Mouse (Mus musculus): ENCODE results near the gene Efemp2.

DNA sequence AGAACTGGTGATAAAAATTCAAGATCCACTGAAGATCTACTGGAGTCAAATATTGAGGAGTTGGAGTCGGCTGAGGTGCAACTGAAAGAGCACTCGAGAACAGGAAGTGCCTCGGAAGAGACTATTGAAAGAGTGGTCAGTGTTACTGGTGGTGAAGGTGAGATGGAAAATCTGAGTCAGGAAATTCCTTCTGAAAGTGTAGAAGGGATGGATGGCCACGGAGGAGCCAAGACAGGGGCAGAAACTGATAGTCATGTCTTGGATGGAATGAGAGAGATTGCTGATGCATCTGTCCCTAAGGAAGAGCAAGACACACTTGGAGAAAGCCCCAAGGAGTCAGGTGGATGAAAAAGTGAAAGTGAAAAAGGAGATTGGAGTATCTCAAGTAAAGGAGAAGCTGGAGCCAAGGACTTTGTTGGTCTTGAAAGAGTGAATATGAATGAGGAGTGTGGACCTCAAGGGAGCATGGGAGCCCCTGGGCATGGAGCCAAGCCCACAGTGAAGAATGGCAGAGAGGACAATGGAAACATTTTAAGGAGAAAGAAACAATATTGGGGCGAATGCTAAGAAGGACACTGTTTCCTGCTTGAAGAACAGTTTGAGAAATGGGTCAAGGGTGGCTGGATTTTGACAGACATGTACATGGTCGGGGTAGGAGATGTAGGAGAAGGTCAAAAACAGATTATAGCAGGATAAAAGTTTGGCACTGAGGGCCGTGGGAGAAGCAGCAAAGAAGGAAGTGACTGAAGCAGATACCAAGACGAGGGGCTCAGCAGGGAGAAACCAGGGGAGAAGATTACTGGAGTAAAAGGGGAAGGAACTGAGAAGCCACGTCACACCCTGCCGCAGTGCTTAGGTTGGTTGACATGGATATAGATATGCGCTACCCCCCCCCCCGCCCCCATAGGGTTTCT, 38.6 kb downstream of the Efemp2 start:
- TF ChIP-seq CTCF (IDR thresholded peaks at IDR 0.05; ENCODE audit: borderline replicate concordance, extremely low read depth, insufficient read depth, insufficient read length) (no peak), POLR2A (IDR thresholded peaks at IDR 0.05; ENCODE audit: borderline replicate concordance, extremely low read depth, insufficient read depth, insufficient read length, poor library complexity, severe bottlenecking) (no peak)

Data from brain, embryonic 14.5 days (tissue).